Mouse (Mus musculus): Measurements from ENCODE around the gene Nlrc5.

DNA sequence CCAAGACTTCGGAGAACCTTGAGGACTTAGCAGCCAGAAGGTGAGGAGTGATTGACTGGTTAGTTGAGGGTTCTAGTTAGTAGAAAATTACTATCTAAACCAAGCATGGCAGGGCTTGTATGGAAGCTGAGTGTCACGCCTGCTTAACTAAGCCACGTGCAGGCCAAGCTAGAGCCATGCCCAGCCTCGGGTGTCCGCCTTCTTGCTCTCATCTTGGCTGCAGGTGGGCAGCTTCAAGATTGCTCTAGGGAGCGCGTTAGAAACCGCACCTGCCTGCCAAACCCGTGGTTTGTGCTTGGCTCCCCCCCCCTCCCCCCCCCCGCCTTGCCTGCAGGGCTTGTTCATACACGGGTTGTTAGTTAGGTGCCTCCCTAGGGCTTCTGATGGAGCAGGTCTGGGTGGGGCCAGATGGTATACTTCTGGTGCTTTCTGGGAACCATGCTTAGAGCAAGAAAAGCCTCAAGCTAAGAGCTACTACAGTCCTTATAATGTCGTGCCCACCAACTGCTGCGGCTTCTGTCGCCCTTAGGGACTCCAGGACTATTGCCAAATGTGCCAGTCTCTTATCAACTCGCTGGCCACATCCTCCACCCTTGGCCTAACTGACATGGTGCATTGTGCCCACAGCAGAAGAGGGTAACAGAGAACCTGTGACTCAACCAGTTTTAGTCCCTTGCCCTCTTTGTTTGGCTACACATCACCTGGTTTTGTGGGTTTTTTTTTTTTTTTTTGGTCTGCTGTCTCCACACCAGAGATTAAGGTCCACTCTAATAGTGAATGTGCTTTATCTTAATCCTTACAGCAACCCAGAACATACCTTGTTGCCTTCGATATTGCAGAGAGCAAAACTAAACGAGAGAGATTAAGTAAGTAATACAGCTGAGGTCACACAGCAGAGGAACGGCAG lies 107.0 kb downstream of the Nlrc5 start:
- TF ChIP-seq CTCF (IDR thresholded peaks at IDR 0.05; ENCODE audit: borderline replicate concordance, insufficient read depth, low read depth, low read length) (no peak), POLR2A (IDR thresholded peaks at IDR 0.05; ENCODE audit: borderline replicate concordance, insufficient read depth, low read length) (no peak)

All from cerebellum, adult 2 months (tissue).